Mouse (Mus musculus) stomach, postnatal 0 days (tissue): ENCODE measurements at regions not wholly inside any gene's neighbourhood (a gene's known extent, or its start where the extent isn't known, plus 50 kb on each side); places are given as distances from the start of the nearest gene placed in this dataset.

ENCODE experiments used
- ATAC-seq: fragments of 200-750 bp; cut with Nextera tagmentation; 2 replicates; pipeline ENCODE4 v1.8.0; 2017; ENCODE audit not compliant: low FRiP score, low TSS enrichment
- DNase-seq: peaks from one replicate; pipeline ENCODE4 v3.0.0-alpha.2; 2016; ENCODE audit warnings: low spot score
- H3K27ac ChIP-seq: fragments of 300-500 bp; sonication (generic); replicated peaks from 2 replicates; pipeline ENCODE4 v1.5.1; 2014; ENCODE audit warnings: mild to moderate bottlenecking, control low read depth
- H3K27me3 ChIP-seq: fragments of 300-500 bp; sonication (generic); 2 replicates; pipeline ENCODE4 v1.6.1; 2014; ENCODE audit warnings: low read length; ENCODE audit not compliant: control insufficient read depth, insufficient read depth
- H3K36me3 ChIP-seq: fragments of 300-500 bp; sonication (generic); 2 replicates; pipeline ENCODE4 v1.6.1; 2014; ENCODE audit warnings: low read length, mixed read lengths; ENCODE audit not compliant: control insufficient read depth, insufficient read depth
- H3K4me1 ChIP-seq: fragments of 300-500 bp; sonication (generic); replicated peaks from 2 replicates; pipeline ENCODE4 v1.6.1; 2014; ENCODE audit warnings: antibody characterized with exemption; ENCODE audit not compliant: control insufficient read depth, insufficient read depth
- H3K4me2 ChIP-seq: fragments of 300-500 bp; sonication (generic); replicated peaks from 2 replicates; pipeline ENCODE4 v1.6.1; 2014; ENCODE audit warnings: low read depth, mild to moderate bottlenecking, control low read depth, moderate library complexity
- H3K4me3 ChIP-seq: fragments of 300-500 bp; sonication (generic); 2 replicates; pipeline ENCODE4 v1.5.1; 2014; ENCODE audit warnings: low read depth, low read length, control low read depth
- H3K9ac ChIP-seq: fragments of 300-500 bp; sonication (generic); 2 replicates; pipeline ENCODE4 v1.6.1; 2014; ENCODE audit warnings: mild to moderate bottlenecking, low read length, control low read depth, mixed read lengths
- H3K9me3 ChIP-seq: fragments of 300-500 bp; sonication (generic); 2 replicates; pipeline ENCODE4 v1.6.1; 2016; ENCODE audit warnings: low read length; ENCODE audit not compliant: control insufficient read depth
- CTCF ChIP-seq: IDR thresholded peaks from 2 replicates; pipeline ENCODE4 v1.5.1; 2016; ENCODE audit warnings: antibody characterized with exemption, low read depth, mild to moderate bottlenecking, moderate library complexity
- EP300 ChIP-seq: optimal IDR thresholded peaks from 2 replicates; pipeline ENCODE3; 2016; ENCODE audit warnings: antibody characterized with exemption
- WGBS: fragments of 180-500 bp; shearing (Covaris S2); extraction: QIAGEN DNeasy Blood & Tissue Kit; methylation state at CpG from one replicate; pipeline ENCODE4 v1.1.7; 2014; 5-methylcytosine and 5-hydroxymethylcytosine counted together

DNA sequence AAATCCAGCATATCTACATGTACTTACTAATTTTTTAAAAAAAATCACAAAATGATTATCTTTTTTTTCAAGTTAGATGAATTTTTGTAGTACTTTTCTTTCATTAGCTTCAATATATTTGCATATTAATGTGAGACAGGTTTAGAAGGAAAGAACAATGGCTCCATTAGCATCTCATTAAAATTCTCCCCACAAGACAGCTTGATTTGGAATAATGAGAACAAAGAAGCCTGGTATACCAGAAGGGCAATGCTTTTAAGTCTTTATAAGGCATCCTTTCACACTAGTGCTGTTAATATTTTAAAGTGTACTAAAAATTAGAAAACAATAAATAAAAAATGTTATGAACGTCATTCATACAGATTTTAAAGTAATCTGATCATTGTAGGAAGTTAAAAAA lies 770.6 kb upstream of the Pabpc4l start:
- DNase-seq (no peak), ATAC-seq (no peak)
- H3K27ac ChIP-seq = no peak overlapping the region
- no peak overlapping the region for H3K9ac ChIP-seq
- H3K27me3 ChIP-seq = no peaks in the 10 kb centered on the region
- H3K4me1 ChIP-seq = no peaks in the 10 kb centered on the region
- H3K4me3 ChIP-seq = no peak overlapping the region
- H3K9me3 ChIP-seq = no peaks in the 10 kb centered on the region
- 38% methylated on average over 1 of the region's 1 CpGs for WGBS
- no peaks in the 10 kb centered on the region for H3K36me3 ChIP-seq
- H3K4me2 ChIP-seq = no peak overlapping the region
- TF ChIP-seq EP300 (no peak), CTCF (no peak)

DNA sequence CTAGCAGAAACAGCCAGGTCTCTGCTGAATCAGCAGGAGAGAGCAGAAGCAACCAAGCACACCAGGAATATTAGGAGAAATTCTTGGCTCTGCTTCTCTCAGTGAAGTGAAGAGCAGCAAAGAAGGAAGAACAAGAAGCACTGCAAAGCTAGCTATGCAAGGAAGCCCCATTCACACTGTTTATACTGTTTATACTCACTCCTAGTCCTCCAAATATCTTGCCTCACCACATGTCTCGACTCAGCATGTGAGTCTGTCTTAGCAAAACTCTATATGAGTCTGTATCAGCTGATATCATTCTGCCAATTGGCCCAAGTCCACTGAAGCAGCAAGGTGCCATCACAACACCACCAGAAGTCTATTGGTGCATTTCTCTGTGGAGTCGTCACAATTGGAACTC lies 765.1 kb upstream of the Pabpc4l start:
- TF ChIP-seq EP300 = no peak
- TF ChIP-seq CTCF = no peak
- Histone ChIP-seq H3K4me1 (no peaks in the 10 kb centered on the region), H3K4me3 (no peak overlapping the region), H3K4me2 (no peak overlapping the region), H3K9me3 (no peaks in the 10 kb centered on the region), H3K27me3 (no peaks in the 10 kb centered on the region), H3K27ac (no peak overlapping the region), H3K36me3 (no peaks in the 10 kb centered on the region), H3K9ac (no peak overlapping the region)
- WGBS = 73% methylated on average over 2 of the region's 2 CpGs
- DNase-seq (no peak), ATAC-seq (no peak)

DNA sequence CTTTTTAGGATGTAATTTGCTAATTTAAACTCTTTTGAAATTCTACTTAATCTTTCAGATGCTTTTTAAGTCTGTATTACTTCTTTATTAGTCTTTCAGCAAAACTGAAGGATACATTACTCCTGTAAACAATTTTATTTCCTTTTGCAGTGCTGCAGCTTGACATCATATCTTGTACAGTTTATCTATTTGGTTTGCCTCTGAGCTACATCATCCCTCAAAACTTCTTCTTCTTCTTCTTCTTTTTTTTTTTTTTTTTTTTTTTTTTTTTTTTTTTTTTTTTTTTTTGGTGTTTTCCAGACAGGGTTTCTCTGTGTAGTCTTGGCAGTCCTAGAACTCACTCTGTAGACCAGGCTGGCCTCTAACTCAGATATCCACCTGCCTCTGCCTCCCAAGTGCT lies 749.6 kb upstream of the Pabpc4l start:
- TF ChIP-seq CTCF (no peak), EP300 (no peak)
- H3K36me3 ChIP-seq = no peaks in the 10 kb centered on the region

DNA sequence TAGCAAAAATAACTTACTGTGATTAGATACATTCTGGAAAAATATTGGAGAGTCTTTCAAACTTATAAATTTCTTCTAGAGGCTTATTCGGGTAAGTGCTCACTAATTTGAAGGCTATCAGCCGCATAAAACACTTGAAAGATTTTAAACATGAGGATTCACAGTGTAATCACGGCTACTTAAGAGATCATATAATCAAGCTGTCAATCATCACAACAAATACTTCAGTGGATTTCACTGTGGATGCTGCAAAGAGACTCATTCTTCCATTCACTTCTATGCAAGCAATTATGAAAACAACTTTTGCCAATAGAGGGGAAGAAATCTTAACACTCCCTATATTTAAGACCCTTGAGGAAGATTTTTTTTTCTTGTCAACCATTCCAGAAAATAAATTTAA lies 736.2 kb upstream of the Pabpc4l start:
- H3K4me2 ChIP-seq = no peak overlapping the region
- ATAC-seq = no peak
- H3K4me3 ChIP-seq = no peak overlapping the region
- H3K27me3 ChIP-seq = no peaks in the 10 kb centered on the region
- no peak for DNase-seq
- no peaks in the 10 kb centered on the region for H3K4me1 ChIP-seq
- no peaks in the 10 kb centered on the region for H3K9me3 ChIP-seq
- H3K36me3 ChIP-seq = no peaks in the 10 kb centered on the region
- H3K9ac ChIP-seq = no peak overlapping the region
- TF ChIP-seq EP300 = no peak
- no peak for TF ChIP-seq CTCF
- WGBS = 57% methylated on average over 3 of the region's 3 CpGs
- H3K27ac ChIP-seq = no peak overlapping the region

More for the DNA sequence above, 749.6 kb upstream of the Pabpc4l start:
- Histone ChIP-seq H3K4me1 (no peaks in the 10 kb centered on the region), H3K4me2 (no peak overlapping the region), H3K4me3 (no peak overlapping the region), H3K27ac (no peak overlapping the region), H3K9me3 (no peaks in the 10 kb centered on the region), H3K27me3 (no peaks in the 10 kb centered on the region), H3K9ac (no peak overlapping the region)
- ATAC-seq = no peak
- DNase-seq = no peak

- H3K27ac ChIP-seq = no peak overlapping the region
- 81% methylated on average over 2 of the region's 2 CpGs for whole genome bisulfite sequencing
Observed at GRCm38 (mm10) chr3:47182762-47183161, 734.7 kb upstream of the Pabpc4l start.

DNA sequence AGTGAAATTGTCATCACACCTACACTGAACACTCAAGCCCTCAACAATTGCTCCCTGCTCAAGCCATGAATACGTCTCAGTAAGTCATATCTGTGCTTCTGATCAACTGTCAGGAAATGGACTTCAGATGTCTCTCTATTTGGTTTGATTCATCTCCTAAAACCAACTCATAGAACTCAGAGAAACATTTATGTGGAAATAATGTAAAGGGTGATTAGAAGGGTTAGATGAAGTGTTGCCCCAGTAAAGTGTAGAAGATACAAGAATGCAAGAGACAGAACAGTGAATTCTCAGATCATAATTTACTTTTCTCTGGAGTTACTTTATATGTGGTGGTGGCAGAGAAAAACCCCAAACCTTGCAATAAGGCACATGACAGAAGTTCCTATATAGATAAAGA lies 732.4 kb upstream of the Pabpc4l start:
- ATAC-seq (no peak), DNase-seq (no peak)
- TF ChIP-seq CTCF (no peak), EP300 (no peak)
- H3K36me3 ChIP-seq = no peaks in the 10 kb centered on the region
- H3K27me3 ChIP-seq = no peaks in the 10 kb centered on the region
- H3K27ac ChIP-seq = no peak overlapping the region
- 83% methylated on average over 1 of the region's 1 CpGs for WGBS
- H3K9me3 ChIP-seq = no peaks in the 10 kb centered on the region
- H3K4me1 ChIP-seq = no peaks in the 10 kb centered on the region
- H3K4me2 ChIP-seq = no peak overlapping the region
- H3K4me3 ChIP-seq = no peak overlapping the region
- no peak overlapping the region for H3K9ac ChIP-seq

More at GRCm38 (mm10) chr3:47182762-47183161, 734.7 kb upstream of the Pabpc4l start:
- TF ChIP-seq EP300 (no peak), CTCF (no peak)
- Histone ChIP-seq H3K4me1 (no peaks in the 10 kb centered on the region), H3K4me2 (no peak overlapping the region), H3K4me3 (no peak overlapping the region), H3K27me3 (no peaks in the 10 kb centered on the region), H3K9me3 (no peaks in the 10 kb centered on the region), H3K9ac (no peak overlapping the region), H3K36me3 (no peaks in the 10 kb centered on the region)
- ATAC-seq (no peak), DNase-seq (no peak)
